Mouse (Mus musculus) left cerebral cortex, postnatal 10 days (tissue): ENCODE measurements at regions not wholly inside any gene's neighbourhood (a gene's known extent, or its start where the extent isn't known, plus 50 kb on each side); places are given as distances from the start of the nearest gene placed in this dataset.
"Not testable (repeated sequence)": the region's sequence is repeated elsewhere in the genome, so short reads cannot be mapped to it uniquely, and the experiment has no call there.

Experiments
- DNase-seq, 2 experiments: peaks; one replicate each; pipeline ENCODE4 v3.0.0; 2021 to 2022; ENCODE audit warnings: low spot score in 2 of 2, mixed read lengths in 1 of 2; ENCODE audit errors: extremely low spot score in 1 of 2
- intact Hi-C: fragments of 180-260 bp; cut with DNase I; formaldehyde crosslinking; loops from one replicate; pipeline ENCODE4 v1.15.1; 2025

GRCm38 (mm10) chr14:113838237-113838636 lies 523.8 kb downstream of the Tpm3-rs7 start:
- intact Hi-C loops, result no loop called here
- no peak for DNase-seq

- DNase-seq, intact Hi-C loops: not testable (repeated sequence)
Observed at GRCm38 (mm10) chr14:113847836-113848235, 533.4 kb downstream of the Tpm3-rs7 start.

GRCm38 (mm10) chr14:113852988-113853387 lies 538.6 kb downstream of the Tpm3-rs7 start:
- intact Hi-C loops, result no loop called here
- DNase-seq, result no peak

GRCm38 (mm10) chr14:113867123-113868019 lies 553.0 kb downstream of the Tpm3-rs7 start:
- intact Hi-C loops, result no loop called here
- peak in 1 of 2 experiments; percentile 53 for DNase-seq

GRCm38 (mm10) chr14:113883581-113883980 lies 569.2 kb downstream of the Tpm3-rs7 start:
- DNase-seq, result no peak
- intact Hi-C loops, result no loop called here

GRCm38 (mm10) chr14:113886925-113887871 lies 572.8 kb downstream of the Tpm3-rs7 start:
- intact Hi-C loops, result no loop called here
- no peak for DNase-seq

- intact Hi-C loops, result no loop called here
- peak in 1 of 2 experiments; percentile 2 for DNase-seq
Observed at GRCm38 (mm10) chr14:113930779-113931178, 616.4 kb downstream of the Tpm3-rs7 start.

GRCm38 (mm10) chr14:113933841-113934240 lies 619.4 kb downstream of the Tpm3-rs7 start:
- DNase-seq, result no peak

More at GRCm38 (mm10) chr14:113933841-113934240, 619.4 kb downstream of the Tpm3-rs7 start:
- intact Hi-C loops, result no loop called here
